Mouse (Mus musculus) embryonic fibroblast, embryonic 13.5 days (primary cell): ENCODE results near the gene Prrt4. TPM values are rescaled to one million over a fixed set of nuclear protein-coding genes. Genes with fewer than 3 reads are reported as not detected.

Experiments
- H3K27ac ChIP-seq: 2 replicates; pipeline ENCODE4 v1.5.1; 2012; ENCODE audit warnings: low read length, control low read depth, inconsistent platforms; ENCODE audit not compliant: insufficient read depth
- H3K4me1 ChIP-seq: 2 replicates; pipeline ENCODE4 v1.6.1; 2011; ENCODE audit warnings: low read length; ENCODE audit not compliant: control insufficient read depth, insufficient read depth
- H3K4me3 ChIP-seq: 2 replicates; pipeline ENCODE4 v1.5.1; 2011; ENCODE audit warnings: mild to moderate bottlenecking, control low read depth, low read length; ENCODE audit not compliant: insufficient read depth
- CTCF ChIP-seq: IDR thresholded peaks from 2 replicates; pipeline ENCODE4 v1.5.1; 2011; ENCODE audit warnings: mild to moderate bottlenecking, control low read depth, low read length, moderate library complexity, borderline replicate concordance; ENCODE audit not compliant: insufficient read depth
- POLR2A ChIP-seq: IDR thresholded peaks from 2 replicates; pipeline ENCODE4 v1.6.1; 2011; ENCODE audit warnings: low read depth, mild to moderate bottlenecking, control low read depth, low read length, moderate library complexity
- polyA plus RNA-seq: library from polyadenylated mRNA; stranded (reverse); fragments of >200 nt; gene quantifications from 2 replicates; pipeline ENCODE4 v1.2.4, GENCODE M21; 2011; ENCODE audit warnings: low read depth; ENCODE audit not compliant: missing spikeins, insufficient read length

The Prrt4 gene
- polyA plus RNA-seq, 1 experiment, result 0.16 TPM

- TF ChIP-seq POLR2A, result no peak
- TF ChIP-seq CTCF, result no peak
- Histone ChIP-seq H3K4me3 (no peak overlapping the region), H3K27ac (no peak overlapping the region), H3K4me1 (peaks cover 5% of the 10 kb centered on the region)
Measured at GRCm38 (mm10) chr6:29147407-29148010, 31.9 kb downstream of the Prrt4 start.

GRCm38 (mm10) chr6:29146641-29147040 lies 32.7 kb downstream of the Prrt4 start:
- TF ChIP-seq POLR2A (no peak), CTCF (no peak)
- Histone ChIP-seq H3K4me3 (no peak overlapping the region), H3K27ac (no peak overlapping the region), H3K4me1 (peaks cover 5% of the 10 kb centered on the region)

- peak overlapping the region; percentile 11 for H3K27ac ChIP-seq
- TF ChIP-seq POLR2A (no peak), CTCF (no peak)
- H3K4me3 ChIP-seq, result no peak overlapping the region
- H3K4me1 ChIP-seq, result peaks cover 5% of the 10 kb centered on the region
Measured at GRCm38 (mm10) chr6:29145456-29146307, 33.7 kb downstream of the Prrt4 start.

- TF ChIP-seq POLR2A (no peak), CTCF (no peak)
- Histone ChIP-seq H3K4me3 (no peak overlapping the region), H3K27ac (peak overlapping the region; percentile 11), H3K4me1 (peaks cover 5% of the 10 kb centered on the region)
Measured at GRCm38 (mm10) chr6:29144971-29145370, 34.4 kb downstream of the Prrt4 start.

- Histone ChIP-seq H3K4me3 (no peak overlapping the region), H3K4me1 (peaks cover 5% of the 10 kb centered on the region), H3K27ac (no peak overlapping the region)
- TF ChIP-seq CTCF (peak; percentile 46; the same call in 1 of the 2 replicates), POLR2A (no peak)
Measured at GRCm38 (mm10) chr6:29143608-29144007, 35.8 kb downstream of the Prrt4 start.

- Histone ChIP-seq H3K4me1 (no peaks in the 10 kb centered on the region), H3K27ac (no peak overlapping the region), H3K4me3 (no peak overlapping the region)
- TF ChIP-seq CTCF (no peak), POLR2A (no peak)
Measured at GRCm38 (mm10) chr6:29137441-29137840, 41.9 kb downstream of the Prrt4 start.

- Histone ChIP-seq H3K4me1 (no peaks in the 10 kb centered on the region), H3K27ac (no peak overlapping the region), H3K4me3 (no peak overlapping the region)
- TF ChIP-seq CTCF (no peak), POLR2A (no peak)
Measured at GRCm38 (mm10) chr6:29133100-29133499, 46.3 kb downstream of the Prrt4 start.

- no peaks in the 10 kb centered on the region for H3K4me1 ChIP-seq
- TF ChIP-seq POLR2A (no peak), CTCF (no peak)
- H3K4me3 ChIP-seq, result no peak overlapping the region
- H3K27ac ChIP-seq, result no peak overlapping the region
Measured at GRCm38 (mm10) chr6:29126878-29127426, 52.4 kb downstream of the Prrt4 start.

GRCm38 (mm10) chr6:29119990-29120389 lies 59.4 kb downstream of the Prrt4 start:
- TF ChIP-seq CTCF (no peak), POLR2A (no peak)
- Histone ChIP-seq H3K4me1 (no peaks in the 10 kb centered on the region), H3K4me3 (no peak overlapping the region), H3K27ac (no peak overlapping the region)

Other genes with a start within 250 kb of the Prrt4 start
- gene Lep, start 119.4 kb downstream of the Prrt4 start, polyA plus RNA-seq, result not detected in 2 replicates
- 44.9 and 49.9 TPM in 2 replicates for gene Rbm28, start 14.6 kb downstream of the Prrt4 start, polyA plus RNA-seq
- 34.4 and 36.5 TPM in 2 replicates for gene Impdh1, start 36.8 kb upstream of the Prrt4 start, polyA plus RNA-seq
- 25.3 and 27.6 TPM in 2 replicates for gene Hilpda, start 92.9 kb upstream of the Prrt4 start, polyA plus RNA-seq
- not detected in 2 replicates for gene Fam71f2, start 100.0 kb upstream of the Prrt4 start, polyA plus RNA-seq
- not detected in 2 replicates for gene Fam71f1, start 139.6 kb upstream of the Prrt4 start, polyA plus RNA-seq
- gene Calu, start 168.5 kb upstream of the Prrt4 start, polyA plus RNA-seq, result 1,348 and 1,377 TPM in 2 replicates
- gene Opn1sw, start 208.9 kb upstream of the Prrt4 start, polyA plus RNA-seq, result 0.40 and 0.78 TPM in 2 replicates
- gene Ccdc136, start 216.7 kb upstream of the Prrt4 start, polyA plus RNA-seq, result 25.1 and 26.7 TPM in 2 replicates